Mouse (Mus musculus): ENCODE results near the gene Kif23. TPM values are rescaled to one million over a fixed set of nuclear protein-coding genes. Genes with fewer than 3 reads are reported as not detected.

The Kif23 gene
- polyA plus RNA-seq, 1 experiment from 2014 or later, result 75.6 TPM

DNA sequence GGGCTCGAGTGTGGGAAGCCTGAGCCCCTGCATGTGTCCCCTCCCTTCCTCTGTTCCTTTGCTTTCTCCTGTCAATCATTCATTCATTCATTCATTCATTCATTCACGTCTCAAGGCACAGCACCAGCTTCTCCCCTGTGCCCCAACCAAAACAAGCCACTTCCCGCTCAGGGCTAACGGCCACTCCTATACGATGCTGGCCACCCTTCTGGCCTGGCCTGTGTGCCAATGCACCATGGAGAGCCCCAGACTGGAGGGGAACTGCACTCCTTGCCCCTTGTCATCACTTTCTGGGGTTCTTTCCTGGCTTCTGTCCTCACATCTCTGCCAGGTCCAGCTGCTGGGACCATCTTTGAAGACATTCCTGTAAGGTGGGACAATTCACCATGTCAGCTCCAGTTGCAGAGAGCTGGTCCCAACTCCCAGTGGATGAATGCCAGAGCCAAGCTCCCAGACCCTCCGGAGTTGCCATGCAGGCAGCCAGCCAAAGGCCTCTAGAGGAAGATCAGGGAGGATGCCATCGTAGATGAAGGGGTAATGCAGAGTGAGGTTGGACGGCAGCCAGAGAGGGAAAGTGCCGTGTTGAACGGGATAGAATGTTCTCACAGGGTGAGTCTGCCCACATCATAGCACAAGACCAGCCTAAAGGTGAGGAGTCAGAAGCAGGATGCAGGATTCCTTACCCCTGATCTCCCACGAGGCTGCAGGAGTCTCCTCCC, 58.8 kb downstream of the Kif23 start:
- 0 out of 2 replicates have a peak overlapping the region, but pooled peaks have one; percentile 26 for H3K27ac ChIP-seq
- ATAC-seq (ENCODE audit: low FRiP score), result peak; percentile 40; the same call in 1 of the 2 replicates
- 62% methylated on average over 10 of the region's 11 CpGs for WGBS

DNA sequence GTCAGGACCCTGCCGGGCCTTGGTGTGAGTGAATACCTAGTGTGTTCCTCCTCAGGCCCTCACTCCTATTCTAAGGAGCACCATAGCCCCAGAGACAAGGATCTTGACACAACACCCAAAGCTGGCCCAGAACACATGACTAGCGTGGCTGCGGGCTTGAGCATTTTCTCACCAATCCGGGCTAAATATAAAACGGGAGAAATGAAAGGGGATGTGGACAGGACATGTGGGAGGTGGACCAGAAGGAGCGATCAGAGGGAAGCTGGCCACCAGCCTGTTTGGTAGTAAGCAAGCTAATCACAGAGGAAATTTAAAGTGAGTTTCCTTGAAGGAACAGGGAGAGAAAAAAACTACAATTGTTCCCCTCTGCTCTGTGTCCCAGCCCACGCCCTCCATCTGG, 60.6 kb downstream of the Kif23 start:
- Histone ChIP-seq H3K4me3 (no peak overlapping the region), H3K4me2 (replicated peaks) (no peak overlapping the region), H3K9ac (no peak overlapping the region), H3K27ac (no peak overlapping the region), H3K36me3 (no peaks in the 10 kb centered on the region), H3K9me3 (replicated peaks) (no peaks in the 10 kb centered on the region), H3K27me3 (no peaks in the 10 kb centered on the region), H3K4me1 (peaks cover 31% of the 10 kb centered on the region)
- no peak for ATAC-seq (ENCODE audit: low FRiP score)
- WGBS, result 89% methylated on average over 7 of the region's 7 CpGs

More for the DNA sequence above, 58.8 kb downstream of the Kif23 start:
- Histone ChIP-seq H3K4me1 (peaks cover 28% of the 10 kb centered on the region), H3K36me3 (no peaks in the 10 kb centered on the region), H3K4me2 (replicated peaks) (no peak overlapping the region), H3K9me3 (replicated peaks) (no peaks in the 10 kb centered on the region), H3K4me3 (no peak overlapping the region), H3K9ac (no peak overlapping the region), H3K27me3 (no peaks in the 10 kb centered on the region)

DNA sequence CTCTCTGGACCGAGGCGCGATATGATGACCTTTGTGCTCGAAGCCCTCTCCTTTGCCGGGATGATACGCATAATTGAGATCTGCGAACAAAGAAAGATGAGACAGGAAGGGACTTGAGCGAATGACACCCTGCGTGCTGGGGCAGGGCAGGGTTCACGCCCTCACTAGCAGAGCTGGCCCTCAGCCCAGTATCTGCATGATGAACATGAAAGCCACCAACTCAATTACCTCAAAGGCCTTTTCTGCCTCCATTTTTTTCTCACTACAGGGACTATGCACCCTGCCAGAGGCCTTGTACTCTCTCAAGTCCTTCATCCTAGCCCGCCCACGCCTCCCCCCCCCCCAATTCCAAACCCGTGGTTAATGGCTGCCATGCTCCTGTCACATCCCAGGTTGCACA, 61.6 kb downstream of the Kif23 start:
- Histone ChIP-seq H3K4me1 (peaks cover 30% of the 10 kb centered on the region), H3K9me3 (replicated peaks) (no peaks in the 10 kb centered on the region), H3K4me2 (replicated peaks) (no peak overlapping the region; the same call in 1 of the 2 replicates), H3K9ac (no peak overlapping the region), H3K36me3 (no peaks in the 10 kb centered on the region), H3K27ac (no peak overlapping the region), H3K4me3 (no peak overlapping the region), H3K27me3 (no peaks in the 10 kb centered on the region)
- ATAC-seq (ENCODE audit: low FRiP score), result no peak
- WGBS, result 40% methylated on average over 13 of the region's 13 CpGs

DNA sequence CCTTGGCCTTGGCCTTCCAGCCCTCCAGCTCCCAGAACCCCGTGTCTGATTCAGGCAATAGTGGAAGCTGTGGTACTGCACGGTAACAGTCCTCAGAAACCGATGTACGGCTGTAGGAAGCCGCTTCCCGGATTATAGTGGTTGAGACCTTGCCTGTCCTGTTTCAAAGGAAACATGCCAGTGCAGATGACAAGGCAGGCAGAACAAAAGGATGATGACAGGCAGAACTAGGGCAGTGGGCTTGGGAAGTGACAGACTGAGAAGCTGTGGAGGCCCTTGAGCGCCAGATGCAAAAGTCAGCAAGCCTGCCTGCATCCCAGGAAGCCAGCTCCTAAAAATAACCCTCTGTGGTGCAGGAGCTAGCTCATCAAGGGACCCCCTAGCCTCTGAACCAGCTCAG, 62.2 kb downstream of the Kif23 start:
- no peak overlapping the region for H3K4me2 ChIP-seq (replicated peaks)
- H3K27ac ChIP-seq, result no peak overlapping the region
- no peaks in the 10 kb centered on the region for H3K9me3 ChIP-seq (replicated peaks)
- H3K9ac ChIP-seq, result no peak overlapping the region
- no peaks in the 10 kb centered on the region for H3K36me3 ChIP-seq
- ATAC-seq (ENCODE audit: low FRiP score), result no peak
- H3K4me1 ChIP-seq, result peaks cover 24% of the 10 kb centered on the region
- 62% methylated on average over 7 of the region's 7 CpGs for WGBS
- no peaks in the 10 kb centered on the region for H3K27me3 ChIP-seq
- H3K4me3 ChIP-seq, result no peak overlapping the region

DNA sequence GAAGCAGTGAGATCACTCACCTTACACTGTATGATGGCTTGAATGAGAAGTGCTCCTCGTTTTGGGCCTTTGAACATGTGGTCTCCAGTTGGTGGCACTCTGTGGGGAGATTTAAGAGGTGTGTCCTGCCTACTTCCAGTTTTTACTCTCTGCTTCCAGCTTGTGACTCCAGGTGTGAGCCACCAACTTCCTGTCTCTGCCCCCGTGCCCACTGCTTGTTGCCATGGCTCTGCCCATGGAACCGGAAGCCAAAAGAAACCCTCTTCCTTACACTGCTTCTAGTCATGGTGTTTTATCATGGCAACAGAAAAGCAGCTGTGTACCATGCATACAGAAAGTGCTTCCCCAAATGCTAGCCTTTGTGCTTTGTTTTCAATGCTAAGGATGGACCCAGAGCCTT, 64.4 kb downstream of the Kif23 start:
- Histone ChIP-seq H3K27ac (no peak overlapping the region), H3K36me3 (no peaks in the 10 kb centered on the region), H3K4me2 (replicated peaks) (no peak overlapping the region), H3K4me1 (peaks cover 31% of the 10 kb centered on the region), H3K27me3 (no peaks in the 10 kb centered on the region), H3K9ac (no peak overlapping the region), H3K4me3 (no peak overlapping the region), H3K9me3 (replicated peaks) (no peaks in the 10 kb centered on the region)
- 72% methylated on average over 3 of the region's 3 CpGs for WGBS
- no peak for ATAC-seq (ENCODE audit: low FRiP score)

DNA sequence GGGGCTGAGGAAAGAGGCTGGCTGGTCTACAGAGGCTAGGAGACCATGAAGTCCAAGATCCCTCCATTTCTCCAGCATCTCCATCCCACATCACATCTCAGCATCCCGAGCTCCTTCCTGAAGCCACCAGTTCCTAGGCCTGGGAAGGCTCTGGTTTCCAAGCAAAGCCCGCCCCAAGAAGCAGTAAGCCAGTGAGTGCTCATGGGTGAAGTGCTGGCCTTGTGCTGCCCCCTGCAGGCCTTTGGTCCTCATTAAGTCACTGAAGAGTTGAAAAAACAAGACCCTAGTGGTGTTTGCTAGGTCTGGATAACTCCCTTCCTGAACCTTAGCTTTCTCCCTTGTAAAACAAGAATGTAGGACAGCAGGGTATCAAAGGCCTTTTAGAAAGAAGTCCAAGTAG, 67.7 kb downstream of the Kif23 start:
- no peak for ATAC-seq (ENCODE audit: low FRiP score)
- H3K9ac ChIP-seq, result no peak overlapping the region
- H3K4me2 ChIP-seq (replicated peaks), result no peak overlapping the region
- WGBS, result 16% methylated on average over 2 of the region's 2 CpGs
- H3K27ac ChIP-seq, result no peak overlapping the region
- peaks cover 41% of the 10 kb centered on the region for H3K4me1 ChIP-seq
- no peaks in the 10 kb centered on the region for H3K36me3 ChIP-seq
- no peak overlapping the region for H3K4me3 ChIP-seq
- no peaks in the 10 kb centered on the region for H3K9me3 ChIP-seq (replicated peaks)
- H3K27me3 ChIP-seq, result peaks cover 3% of the 10 kb centered on the region; the same call in 1 of the 2 replicates

DNA sequence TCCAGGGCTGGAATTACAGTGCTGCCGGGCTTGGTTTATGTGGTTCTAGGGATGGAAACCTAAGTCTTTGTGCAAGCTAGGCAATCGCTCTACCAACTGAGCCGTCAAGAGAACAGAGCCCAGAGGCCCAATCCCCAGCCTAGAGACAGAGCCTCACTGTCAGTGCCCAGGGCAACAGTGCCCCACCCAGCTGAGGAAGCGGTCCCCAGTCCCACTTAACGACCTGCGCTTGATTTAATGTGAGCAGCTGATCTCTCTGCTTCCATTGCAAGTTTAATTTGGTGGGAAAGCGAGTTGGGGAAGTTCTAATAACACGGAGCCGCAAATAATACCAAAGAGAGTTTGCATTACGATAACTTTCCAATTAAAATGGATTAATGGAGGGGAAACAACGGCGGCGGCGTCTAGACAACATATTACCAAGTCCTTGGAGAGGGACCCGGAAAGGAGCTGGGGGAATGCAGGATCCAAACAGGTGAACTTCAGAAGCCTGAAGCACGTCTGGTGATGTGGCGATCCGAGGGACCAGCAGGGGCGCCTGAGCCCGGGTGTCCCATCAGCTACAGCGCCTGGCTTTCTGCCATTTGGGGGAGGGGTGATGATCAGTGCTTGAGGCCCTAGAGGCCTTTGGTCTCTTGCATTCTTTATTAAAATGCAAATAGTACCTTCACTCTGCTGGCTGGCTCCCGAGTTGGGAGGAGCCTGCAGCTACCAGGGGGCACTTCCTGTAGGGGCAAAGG, 69.0 kb downstream of the Kif23 start:
- no peak overlapping the region for H3K4me3 ChIP-seq
- H3K4me1 ChIP-seq, result peaks cover 53% of the 10 kb centered on the region
- no peak overlapping the region for H3K4me2 ChIP-seq (replicated peaks)
- H3K27me3 ChIP-seq, result peaks cover 3% of the 10 kb centered on the region; the same call in 1 of the 2 replicates
- 16% methylated on average over 22 of the region's 22 CpGs for WGBS
- no peak overlapping the region for H3K9ac ChIP-seq
- peak; percentile 69 for ATAC-seq (ENCODE audit: low FRiP score)
- no peaks in the 10 kb centered on the region for H3K36me3 ChIP-seq
- H3K27ac ChIP-seq, result peak overlapping the region; percentile 41; the same call in 1 of the 2 replicates
- no peaks in the 10 kb centered on the region for H3K9me3 ChIP-seq (replicated peaks)

DNA sequence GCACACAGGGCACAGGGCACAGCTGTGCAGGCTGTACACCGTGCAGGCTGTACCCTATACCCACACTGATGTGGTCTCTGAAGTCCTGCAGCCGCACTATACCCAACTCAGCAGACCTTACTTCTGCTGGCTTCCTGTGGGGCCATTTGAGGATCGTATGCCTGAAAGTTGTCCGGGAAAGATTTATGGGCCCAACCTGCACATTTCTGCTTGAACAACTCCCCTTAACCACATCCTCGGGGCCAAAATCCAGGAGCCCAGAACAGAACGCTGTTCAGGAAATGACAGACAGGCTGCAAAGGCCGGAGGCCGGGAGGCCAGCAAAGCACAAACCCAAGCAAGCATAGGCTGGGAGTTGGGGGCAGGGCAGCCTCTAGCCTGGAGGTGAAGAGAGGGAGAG, 73.2 kb downstream of the Kif23 start:
- H3K4me2 ChIP-seq (replicated peaks), result no peak overlapping the region
- peak overlapping the region; percentile 87 for H3K27ac ChIP-seq
- peaks cover 57% of the 10 kb centered on the region for H3K4me1 ChIP-seq
- H3K4me3 ChIP-seq, result no peak overlapping the region
- H3K9me3 ChIP-seq (replicated peaks), result no peaks in the 10 kb centered on the region
- peaks cover 3% of the 10 kb centered on the region; the same call in 1 of the 2 replicates for H3K27me3 ChIP-seq
- no peaks in the 10 kb centered on the region for H3K36me3 ChIP-seq
- 25% methylated on average over 8 of the region's 8 CpGs for WGBS
- no peak for ATAC-seq (ENCODE audit: low FRiP score)
- H3K9ac ChIP-seq, result no peak overlapping the region

DNA sequence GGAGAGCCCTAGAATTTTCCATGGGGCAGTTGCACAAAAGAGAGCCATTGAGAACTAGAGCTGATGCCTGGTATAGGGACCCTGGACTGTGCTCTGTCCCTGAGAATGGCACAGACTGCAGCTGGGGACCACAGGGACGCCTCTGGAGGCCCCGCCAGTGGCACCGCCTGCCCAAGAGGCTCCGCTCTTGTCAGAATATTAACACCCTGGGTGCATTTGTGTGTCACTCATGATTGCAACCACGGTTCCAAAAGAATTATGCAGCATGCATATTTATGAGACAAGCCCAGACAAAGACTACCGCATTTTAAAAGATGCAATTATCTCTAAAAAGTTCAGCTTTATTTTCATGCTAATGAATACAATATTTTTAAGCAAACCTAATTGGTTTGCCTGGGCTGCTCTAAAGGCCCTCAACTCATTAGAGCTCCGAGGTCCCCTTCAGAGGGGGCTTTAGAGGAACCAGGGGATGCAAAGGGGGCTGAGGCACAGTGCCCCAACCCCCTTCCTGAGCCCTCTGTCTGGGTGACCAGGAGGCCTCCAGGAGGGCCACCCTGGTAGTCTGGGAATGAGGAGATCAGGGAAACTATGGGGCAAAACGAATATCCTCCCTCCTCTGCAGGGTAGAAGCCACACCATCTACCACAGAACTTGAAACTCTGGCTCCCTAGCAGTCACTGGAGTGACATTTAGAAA, 74.2 kb downstream of the Kif23 start:
- peak; percentile 94 for ATAC-seq (ENCODE audit: low FRiP score)
- H3K27ac ChIP-seq, result peak overlapping the region; percentile 87
- no peak overlapping the region for H3K4me2 ChIP-seq (replicated peaks)
- H3K4me1 ChIP-seq, result peaks cover 47% of the 10 kb centered on the region
- 14% methylated on average over 8 of the region's 8 CpGs for WGBS
- H3K27me3 ChIP-seq, result peaks cover 3% of the 10 kb centered on the region; the same call in 1 of the 2 replicates
- no peaks in the 10 kb centered on the region for H3K36me3 ChIP-seq
- no peaks in the 10 kb centered on the region for H3K9me3 ChIP-seq (replicated peaks)
- H3K9ac ChIP-seq, result no peak overlapping the region
- no peak overlapping the region for H3K4me3 ChIP-seq

DNA sequence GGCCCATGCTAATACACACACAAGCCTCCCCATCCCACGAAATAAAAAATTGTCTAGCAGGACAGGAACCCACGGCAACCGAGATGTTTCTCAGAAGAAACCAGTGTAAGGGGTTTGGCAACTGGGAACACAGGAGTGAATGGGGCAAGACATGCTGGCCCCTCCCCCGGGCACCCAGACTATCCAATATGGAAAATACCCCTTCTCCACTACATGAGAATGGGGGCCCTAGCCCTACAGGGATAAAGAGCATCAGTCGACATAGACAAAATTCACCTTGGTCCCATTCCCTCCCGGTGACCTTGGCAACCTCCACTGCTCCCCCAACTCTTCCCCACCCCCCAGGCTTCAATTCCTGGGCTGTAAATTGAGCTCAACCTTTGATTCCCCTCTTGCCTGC, 74.7 kb downstream of the Kif23 start:
- 28% methylated on average over 6 of the region's 6 CpGs for WGBS
- no peak overlapping the region for H3K9ac ChIP-seq
- peak; percentile 61 for ATAC-seq (ENCODE audit: low FRiP score)
- peak overlapping the region; percentile 87 for H3K27ac ChIP-seq
- H3K4me2 ChIP-seq (replicated peaks), result no peak overlapping the region
- no peaks in the 10 kb centered on the region for H3K9me3 ChIP-seq (replicated peaks)
- no peaks in the 10 kb centered on the region for H3K36me3 ChIP-seq
- H3K27me3 ChIP-seq, result no peaks in the 10 kb centered on the region
- H3K4me3 ChIP-seq, result no peak overlapping the region
- H3K4me1 ChIP-seq, result peaks cover 42% of the 10 kb centered on the region

DNA sequence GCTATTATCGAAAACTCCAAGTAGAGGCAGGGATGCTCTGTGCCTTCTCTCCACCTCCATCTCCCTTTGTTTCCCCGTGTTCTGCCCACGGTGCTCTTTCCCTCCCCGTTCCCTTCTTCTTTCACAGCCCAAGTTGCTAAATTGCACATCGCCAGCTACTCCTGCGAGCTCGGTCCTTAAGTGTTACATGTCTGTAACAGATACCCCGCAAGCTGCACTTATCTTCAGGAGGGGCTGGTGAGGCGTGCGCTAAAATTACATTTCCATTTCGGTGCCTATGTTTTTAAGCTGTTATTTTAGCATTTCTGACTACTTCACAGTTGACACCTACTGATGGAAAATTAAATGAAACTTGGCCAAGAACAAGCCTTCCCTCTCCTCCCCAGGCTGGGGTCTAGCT, 78.9 kb downstream of the Kif23 start:
- H3K4me3 ChIP-seq, result no peak overlapping the region
- no peak for ATAC-seq (ENCODE audit: low FRiP score)

More for the DNA sequence above, 78.9 kb downstream of the Kif23 start:
- H3K9ac ChIP-seq, result no peak overlapping the region
- H3K4me2 ChIP-seq (replicated peaks), result no peak overlapping the region
- no peak overlapping the region for H3K27ac ChIP-seq
- 74% methylated on average over 11 of the region's 11 CpGs for WGBS
- H3K27me3 ChIP-seq, result no peaks in the 10 kb centered on the region
- H3K9me3 ChIP-seq (replicated peaks), result 0 out of 2 replicates have a peak, but pooled peaks cover 6% of the 10 kb centered on the region
- no peaks in the 10 kb centered on the region for H3K36me3 ChIP-seq
- H3K4me1 ChIP-seq, result peaks cover 15% of the 10 kb centered on the region

Data from hindbrain, embryonic 12.5 days (tissue).